Mouse (Mus musculus) left cerebral cortex, adult 11 months (tissue): ENCODE data around the gene Cstf3.
A peak's percentile ranks its signal among the peaks of the same experiment; 100 is the strongest.

Experiments used
- DNase-seq: peaks from one replicate; pipeline ENCODE4 v3.0.0; 2022; ENCODE audit warnings: low spot score

Gene Cstf3

DNA sequence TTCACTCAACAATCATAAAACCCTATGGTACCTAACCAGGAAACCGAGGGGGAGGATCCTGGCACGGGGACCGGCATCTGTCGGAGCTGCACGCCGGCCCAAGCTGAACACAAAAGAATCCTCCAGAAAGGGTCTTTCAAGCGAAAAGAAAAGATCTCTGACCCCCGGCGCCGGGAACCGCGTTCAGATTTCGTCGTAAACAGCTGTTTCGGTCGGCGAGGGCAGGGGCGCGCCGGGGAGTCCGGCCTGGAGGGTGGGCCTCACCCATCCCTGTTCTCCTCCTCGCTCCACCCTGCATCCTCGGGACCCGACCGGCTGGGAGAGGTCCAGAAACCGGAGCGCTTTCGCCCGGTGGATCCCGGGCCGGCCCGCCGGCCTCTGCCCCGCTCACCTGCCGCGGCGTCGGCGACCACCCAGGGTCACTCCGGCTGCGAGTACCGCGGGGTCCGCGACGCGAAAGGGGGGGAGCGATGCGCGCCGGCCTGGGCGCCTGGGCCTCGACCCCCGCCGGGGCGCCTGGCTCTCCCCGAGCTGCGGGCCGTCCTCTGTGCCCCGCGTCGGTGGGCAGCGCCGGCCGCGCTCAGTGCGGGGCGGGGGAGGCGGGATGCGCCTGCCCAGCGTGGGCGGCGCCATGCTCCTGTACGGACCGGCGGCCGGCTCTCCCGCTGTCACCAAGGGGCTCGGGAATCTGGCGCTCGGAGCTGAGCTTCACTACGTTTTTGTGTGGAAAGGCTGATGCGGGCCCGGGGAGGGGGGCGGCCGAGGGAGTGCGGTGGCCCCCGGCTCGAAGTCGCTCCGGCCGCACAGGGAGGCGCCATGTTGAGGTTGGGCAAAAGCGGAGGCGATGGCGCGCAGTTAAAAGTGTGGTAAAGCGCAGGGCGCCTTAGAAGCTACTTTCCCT lies 121.5 kb downstream of the Cstf3 start, which contains the start of gene Tcp11l1:
Gene Tcp11l1 (minus strand): TSS at position 585 of the 901 bp plus-strand sequence.
- peak; percentile 62 for DNase-seq

- no peak for DNase-seq
Measured at GRCm38 (mm10) chr2:104712486-104712809, 122.1 kb downstream of the Cstf3 start.

- no peak for DNase-seq
Measured at GRCm38 (mm10) chr2:104714254-104714691, 124.0 kb downstream of the Cstf3 start.
